Mouse (Mus musculus) G1E (cell line): ENCODE data around the gene Tbc1d17. TPM values are rescaled to one million over a fixed set of nuclear protein-coding genes. Genes with fewer than 3 reads are reported as not detected.

Source experiments
- ATAC-seq: 2 replicates; pipeline ENCODE4 v1.8.0; 2016; ENCODE audit warnings: mild to moderate bottlenecking; ENCODE audit not compliant: insufficient number of reproducible peaks, poor library complexity, low FRiP score, severe bottlenecking; ENCODE audit errors: extremely low read depth
- DNase-seq: peaks from one replicate; pipeline ENCODE4 v3.0.0; 2012; ENCODE audit warnings: low spot score
- H3K27me3 ChIP-seq: 2 replicates; pipeline ENCODE4 v1.6.1; 2012; ENCODE audit warnings: mild to moderate bottlenecking, low read length, inconsistent platforms; ENCODE audit not compliant: insufficient read depth
- H3K36me3 ChIP-seq: replicated peaks from 2 replicates; pipeline ENCODE3; 2012; ENCODE audit warnings: mild to moderate bottlenecking, inconsistent platforms
- H3K4me1 ChIP-seq: 2 replicates; pipeline ENCODE4 v1.6.1; 2012; ENCODE audit warnings: low read depth, low read length, inconsistent platforms, mixed read lengths; ENCODE audit not compliant: insufficient read depth
- H3K4me3 ChIP-seq: 2 replicates; pipeline ENCODE4 v1.5.1; 2012; ENCODE audit warnings: low read depth, mild to moderate bottlenecking, inconsistent platforms, low read length, moderate library complexity, mixed read lengths
- H3K9me3 ChIP-seq: replicated peaks from 2 replicates; pipeline ENCODE4 v1.6.1; 2012; ENCODE audit warnings: inconsistent platforms
- CTCF ChIP-seq: IDR thresholded peaks from 2 replicates; pipeline ENCODE4 v1.5.1; 2012; ENCODE audit warnings: low read depth, low read length, inconsistent platforms, mixed read lengths
- GATA1 ChIP-seq: IDR thresholded peaks from 2 replicates; pipeline ENCODE4 v1.6.1; 2012; ENCODE audit warnings: borderline replicate concordance, low read length, inconsistent platforms, mixed read lengths
- GATA2 ChIP-seq: IDR thresholded peaks from 2 replicates; pipeline ENCODE4 v1.6.1; 2012; ENCODE audit warnings: low read depth, low read length, inconsistent platforms, borderline replicate concordance
- POLR2AphosphoS5 ChIP-seq: IDR thresholded peaks from 2 replicates; pipeline ENCODE4 v1.6.1; 2012; ENCODE audit warnings: low read depth, low read length, inconsistent platforms; ENCODE audit not compliant: insufficient replicate concordance
- TAL1 ChIP-seq: conservative IDR thresholded peaks from 2 replicates; pipeline ENCODE4 v1.6.1; 2012; ENCODE audit warnings: low read depth, low read length, inconsistent platforms, mixed read lengths
- polyA plus RNA-seq: library from polyadenylated mRNA; stranded (reverse); fragments of >175 nt; gene quantifications from 2 replicates; pipeline ENCODE4 v1.2.3, GENCODE M21; 2012
- total RNA-seq, 2 experiments: library from RNA; stranded (forward) in 1 of 2; stranded (reverse) in 1 of 2; fragments of 200-1000 nt in 1 of 2; fragments of >200 nt in 1 of 2; fragmentation: Nextera tagmentation in 1 of 2; gene quantifications; 2 replicates each; pipeline ENCODE4 v1.2.3; 2014 to 2017

Gene Tbc1d17
- total and polyA plus RNA-seq, 3 experiments, result 25.7 to 75.7 (median 32.3) TPM

GRCm38 (mm10) chr7:44818751-44819235, 30.1 kb downstream of the Tbc1d17 start:
- ATAC-seq, result no peak

GRCm38 (mm10) chr7:44818164-44818563, 30.7 kb downstream of the Tbc1d17 start:
- ATAC-seq (no peak), DNase-seq (no peak)
- no peak for TF ChIP-seq POLR2AphosphoS5
- no peak for TF ChIP-seq GATA2
- TF ChIP-seq GATA1, result no peak
- no peak for TF ChIP-seq CTCF
- TF ChIP-seq TAL1, result no peak
- H3K36me3 ChIP-seq, result peaks cover 82% of the 10 kb centered on the region
- peak overlapping the region; percentile 88 for H3K4me3 ChIP-seq
- no peaks in the 10 kb centered on the region for H3K9me3 ChIP-seq
- H3K27me3 ChIP-seq, result no peaks in the 10 kb centered on the region
- peaks cover 68% of the 10 kb centered on the region for H3K4me1 ChIP-seq

More at GRCm38 (mm10) chr7:44818751-44819235, 30.1 kb downstream of the Tbc1d17 start:
- peaks cover 74% of the 10 kb centered on the region for H3K4me1 ChIP-seq
- H3K4me3 ChIP-seq, result peak overlapping the region; percentile 88
- no peaks in the 10 kb centered on the region for H3K27me3 ChIP-seq
- peaks cover 82% of the 10 kb centered on the region for H3K36me3 ChIP-seq
- peak; percentile 56 for DNase-seq
- no peak for TF ChIP-seq GATA1
- TF ChIP-seq POLR2AphosphoS5, result no peak
- TF ChIP-seq TAL1, result no peak
- TF ChIP-seq CTCF, result no peak
- TF ChIP-seq GATA2, result no peak
- H3K9me3 ChIP-seq, result no peaks in the 10 kb centered on the region

- Histone ChIP-seq H3K9me3 (no peaks in the 10 kb centered on the region), H3K4me1 (peaks cover 67% of the 10 kb centered on the region), H3K27me3 (no peaks in the 10 kb centered on the region), H3K4me3 (peak overlapping the region; percentile 88), H3K36me3 (peaks cover 82% of the 10 kb centered on the region)
- DNase-seq (no peak), ATAC-seq (no peak)
- no peak for TF ChIP-seq TAL1
- no peak for TF ChIP-seq GATA2
- no peak for TF ChIP-seq GATA1
- TF ChIP-seq CTCF, result no peak
- TF ChIP-seq POLR2AphosphoS5, result no peak
These were observed 31.4 kb downstream of the Tbc1d17 start for GRCm38 (mm10) chr7:44817441-44817840.

- Histone ChIP-seq H3K36me3 (peaks cover 85% of the 10 kb centered on the region), H3K9me3 (no peaks in the 10 kb centered on the region), H3K4me3 (peak within 1 kb of the TSS; percentile 88), H3K4me1 (peaks cover 64% of the 10 kb centered on the region), H3K27me3 (no peaks in the 10 kb centered on the region)
- ATAC-seq (no peak), DNase-seq (peak; percentile 72)
- TF ChIP-seq TAL1, result no peak
- TF ChIP-seq CTCF, result no peak
- TF ChIP-seq GATA2, result no peak
- no peak for TF ChIP-seq POLR2AphosphoS5
- TF ChIP-seq GATA1, result no peak
These were observed 32.3 kb downstream of the Tbc1d17 start, which contains the start of gene Atf5 for GRCm38 (mm10) chr7:44816470-44817021. Atf5 (minus strand) TSS chr7:44816658.

GRCm38 (mm10) chr7:44815721-44816469, 33.0 kb downstream of the Tbc1d17 start, which contains the start of the genes Nup62 and Il4i1:
Nup62 (plus strand) TSS chr7:44816088.
Il4i1 (plus strand) TSS chr7:44816387.
- H3K9me3 ChIP-seq, result no peaks in the 10 kb centered on the region
- no peaks in the 10 kb centered on the region for H3K27me3 ChIP-seq
- TF ChIP-seq GATA2 (no peak), GATA1 (no peak), CTCF (no peak), TAL1 (no peak), POLR2AphosphoS5 (no peak)
- H3K4me3 ChIP-seq, result peak within 1 kb of the TSS; percentile 88
- peak; percentile 89 for ATAC-seq
- peak; percentile 94 for DNase-seq
- H3K36me3 ChIP-seq, result peaks cover 85% of the 10 kb centered on the region
- H3K4me1 ChIP-seq, result peaks cover 57% of the 10 kb centered on the region

- no peaks in the 10 kb centered on the region for H3K9me3 ChIP-seq
- H3K36me3 ChIP-seq, result peaks cover 82% of the 10 kb centered on the region
- H3K4me3 ChIP-seq, result peak overlapping the region; percentile 88
- peaks cover 49% of the 10 kb centered on the region for H3K4me1 ChIP-seq
- TF ChIP-seq POLR2AphosphoS5, result no peak
- TF ChIP-seq TAL1, result no peak
- TF ChIP-seq GATA2, result no peak
- TF ChIP-seq GATA1, result no peak
- no peak for TF ChIP-seq CTCF
- no peaks in the 10 kb centered on the region for H3K27me3 ChIP-seq
- DNase-seq (no peak), ATAC-seq (no peak)
These were observed 33.8 kb downstream of the Tbc1d17 start for GRCm38 (mm10) chr7:44814952-44815553.
